Mouse (Mus musculus) cerebellum, adult 2 months (tissue): ENCODE results near the gene Cbwd1. TPM values are rescaled to one million over a fixed set of nuclear protein-coding genes. Genes with fewer than 3 reads are reported as not detected.

Experiments
- DNase-seq, 2 experiments: peaks; one replicate each; pipeline ENCODE4 v3.0.0; 2021
- H3K27ac ChIP-seq: fragments of 200-500 bp; 2 replicates; pipeline ENCODE4 v1.5.1; 2012; ENCODE audit warnings: low read length, control low read depth, inconsistent platforms; ENCODE audit not compliant: insufficient read depth
- H3K27me3 ChIP-seq: fragments of 200-500 bp; 2 replicates; pipeline ENCODE4 v1.6.1; 2012; ENCODE audit warnings: inconsistent platforms, mild to moderate bottlenecking, low read length, moderate library complexity; ENCODE audit not compliant: control insufficient read depth, insufficient read depth
- H3K4me1 ChIP-seq: fragments of 200-500 bp; 2 replicates; pipeline ENCODE4 v1.6.1; 2011; ENCODE audit warnings: low read length; ENCODE audit not compliant: control insufficient read depth, insufficient read depth
- H3K4me3 ChIP-seq: fragments of 200-500 bp; replicated peaks from 2 replicates; pipeline ENCODE3; 2011; ENCODE audit warnings: mild to moderate bottlenecking, low read depth, low read length, control low read depth; ENCODE audit not compliant: insufficient read depth
- CTCF ChIP-seq: fragments of 200-500 bp; IDR thresholded peaks from 2 replicates; pipeline ENCODE4 v1.5.1; 2011; ENCODE audit warnings: low read depth, mild to moderate bottlenecking, control low read depth, low read length, moderate library complexity, borderline replicate concordance; ENCODE audit not compliant: insufficient read depth
- POLR2A ChIP-seq: fragments of 200-500 bp; IDR thresholded peaks from 2 replicates; pipeline ENCODE4 v1.6.1; 2011; ENCODE audit warnings: low read length, control low read depth, borderline replicate concordance; ENCODE audit not compliant: insufficient read depth
- WGBS: fragments of 180-500 bp; shearing (Covaris S2); methylation state at CpG from one replicate; pipeline ENCODE4 v1.1.7; 2018; 5-methylcytosine and 5-hydroxymethylcytosine counted together
- polyA plus RNA-seq: library from polyadenylated mRNA; depleted of rRNA; stranded (reverse); fragments of >200 nt; gene quantifications from 2 replicates; pipeline ENCODE4 v1.2.3, GENCODE M21; 2012

The Cbwd1 gene
- polyA plus RNA-seq, 1 experiment: 12.8 TPM

GRCm38 (mm10) chr19:24998561-24998960 lies 37.2 kb upstream of the Cbwd1 start:
- Histone ChIP-seq H3K4me1 (no peaks in the 10 kb centered on the region), H3K27me3 (no peaks in the 10 kb centered on the region; the same call in 1 of the 2 replicates), H3K27ac (no peak overlapping the region), H3K4me3 (no peak overlapping the region)
- no peak for DNase-seq
- TF ChIP-seq POLR2A (no peak), CTCF (no peak)
- 68% methylated on average over 5 of the region's 5 CpGs for WGBS

DNA sequence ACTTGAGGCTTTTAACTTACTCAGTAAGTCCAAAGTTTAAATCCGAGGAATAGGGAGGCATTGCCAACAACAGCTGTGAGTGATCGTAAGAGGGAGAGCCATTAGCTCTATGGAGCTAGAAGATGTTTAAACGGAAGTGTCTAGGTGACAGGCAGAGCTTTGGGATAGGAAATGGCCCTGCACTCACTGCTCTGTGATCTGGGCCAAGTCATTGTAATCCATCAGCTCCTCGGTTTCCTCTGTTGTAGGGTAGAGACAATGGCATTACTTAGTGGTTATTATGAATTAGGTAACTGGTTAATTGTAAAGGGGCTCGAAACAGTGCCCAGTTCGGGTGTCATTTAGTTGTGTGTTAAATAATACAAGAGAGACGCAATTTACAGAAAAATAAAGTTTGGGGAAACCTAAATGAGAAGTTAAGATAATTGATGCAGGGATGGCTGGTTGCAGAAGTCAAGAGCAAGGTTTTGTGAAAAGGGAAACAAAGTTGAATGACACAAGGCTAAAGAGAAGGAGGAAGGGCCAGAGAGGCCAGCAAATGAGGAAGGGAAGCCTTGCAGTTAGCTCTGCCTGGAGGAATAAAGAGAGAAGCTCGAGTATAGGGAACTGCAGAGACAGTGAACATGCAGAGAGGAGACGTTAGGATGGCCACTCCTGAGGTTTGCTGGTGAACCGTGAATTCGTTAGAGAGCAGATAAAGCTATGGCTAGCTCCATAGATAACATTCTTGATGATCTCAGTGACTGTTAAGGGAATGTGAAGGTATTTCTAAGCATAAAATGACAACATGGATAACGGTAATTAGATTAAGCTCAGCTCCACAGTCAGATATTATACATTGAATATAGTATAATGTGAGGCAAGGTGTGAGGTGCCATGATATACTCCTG lies 35.6 kb upstream of the Cbwd1 start:
- Histone ChIP-seq H3K4me1 (no peaks in the 10 kb centered on the region), H3K27me3 (no peaks in the 10 kb centered on the region; the same call in 1 of the 2 replicates), H3K27ac (no peak overlapping the region), H3K4me3 (no peak overlapping the region)
- no peak for DNase-seq
- TF ChIP-seq POLR2A (no peak), CTCF (no peak)
- 72% methylated on average over 12 of the region's 12 CpGs for WGBS

DNA sequence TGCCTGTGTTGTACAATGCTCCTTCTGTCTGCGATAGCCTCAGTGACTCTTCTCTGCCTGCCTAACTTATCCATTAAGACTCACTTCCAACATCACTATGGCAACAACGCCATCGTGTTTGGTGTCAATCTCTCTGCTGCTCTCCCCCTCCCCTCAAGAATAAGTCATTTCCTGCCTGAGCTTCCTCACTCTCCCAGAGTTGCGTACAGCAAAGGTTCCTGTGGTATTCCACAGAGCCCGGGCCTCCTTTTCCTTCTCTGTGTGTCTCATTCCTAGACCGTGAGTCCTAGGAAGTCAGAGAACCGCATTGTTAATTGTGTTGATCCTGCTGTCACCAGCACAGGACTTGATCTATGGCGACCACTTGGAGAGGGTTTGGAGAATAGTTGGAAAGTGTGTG lies 33.5 kb upstream of the Cbwd1 start:
- Histone ChIP-seq H3K27ac (no peak overlapping the region), H3K4me3 (no peak overlapping the region), H3K4me1 (no peaks in the 10 kb centered on the region), H3K27me3 (no peaks in the 10 kb centered on the region; the same call in 1 of the 2 replicates)
- DNase-seq: no peak
- WGBS: 44% methylated on average over 8 of the region's 8 CpGs
- no peak for TF ChIP-seq POLR2A
- TF ChIP-seq CTCF: no peak

DNA sequence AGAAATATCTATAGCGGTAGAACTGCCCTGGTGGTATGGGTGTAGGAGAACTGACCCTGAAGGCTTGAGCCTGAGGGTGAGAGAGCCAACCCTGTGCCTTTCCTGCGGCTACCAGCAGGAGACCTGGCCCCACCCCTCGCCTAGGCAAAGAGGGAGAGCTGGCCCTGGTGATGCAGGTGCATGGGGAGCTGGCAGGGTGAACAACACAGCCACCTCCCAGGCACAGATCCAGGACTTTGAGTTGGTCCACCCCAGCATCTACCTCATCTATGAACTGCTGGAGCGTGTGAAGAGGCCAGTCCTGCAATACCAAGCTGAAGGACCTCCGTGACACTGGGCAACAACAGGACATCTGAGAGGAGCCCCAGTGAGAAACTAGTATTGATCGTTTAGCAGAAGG lies 32.1 kb upstream of the Cbwd1 start:
- no peak overlapping the region for H3K4me3 ChIP-seq
- no peaks in the 10 kb centered on the region for H3K4me1 ChIP-seq
- TF ChIP-seq POLR2A: no peak
- TF ChIP-seq CTCF: no peak
- 61% methylated on average over 6 of the region's 6 CpGs for WGBS
- H3K27me3 ChIP-seq: no peaks in the 10 kb centered on the region
- H3K27ac ChIP-seq: no peak overlapping the region
- no peak for DNase-seq

- Histone ChIP-seq H3K27me3 (no peaks in the 10 kb centered on the region), H3K4me1 (no peaks in the 10 kb centered on the region), H3K27ac (no peak overlapping the region), H3K4me3 (no peak overlapping the region)
- no peak for TF ChIP-seq CTCF
- TF ChIP-seq POLR2A: no peak
- no peak for DNase-seq
- WGBS: 81% methylated on average over 7 of the region's 7 CpGs
Measured at GRCm38 (mm10) chr19:24990138-24990822, 28.9 kb upstream of the Cbwd1 start.

DNA sequence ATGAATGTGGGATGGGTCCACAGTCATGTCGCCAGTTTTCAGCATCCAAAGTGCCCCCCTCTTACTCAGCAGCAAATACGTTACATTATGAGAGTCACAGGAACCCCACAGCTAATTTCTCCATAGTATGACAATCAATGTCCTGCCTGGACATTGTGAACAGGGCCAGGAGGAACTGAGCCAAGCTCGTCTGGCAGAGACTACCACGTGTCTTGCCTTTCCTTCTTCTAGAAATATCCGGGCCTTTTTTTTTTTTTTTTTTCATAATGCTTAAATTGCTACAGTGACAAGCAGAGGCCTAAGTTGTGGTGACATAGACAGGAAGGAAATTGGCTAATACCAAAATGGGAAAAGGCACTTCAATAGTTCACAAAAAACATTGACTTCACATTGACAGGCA lies 27.4 kb upstream of the Cbwd1 start:
- no peak overlapping the region for H3K27ac ChIP-seq
- no peaks in the 10 kb centered on the region for H3K27me3 ChIP-seq
- H3K4me1 ChIP-seq: no peaks in the 10 kb centered on the region
- no peak overlapping the region for H3K4me3 ChIP-seq
- WGBS: 13% methylated on average over 5 of the region's 5 CpGs
- TF ChIP-seq POLR2A (no peak), CTCF (no peak)
- no peak for DNase-seq

GRCm38 (mm10) chr19:24987355-24987754 lies 25.9 kb upstream of the Cbwd1 start:
- no peaks in the 10 kb centered on the region for H3K27me3 ChIP-seq
- no peaks in the 10 kb centered on the region for H3K4me1 ChIP-seq
- 55% methylated on average over 4 of the region's 4 CpGs for WGBS
- TF ChIP-seq POLR2A (no peak), CTCF (no peak)
- no peak for DNase-seq
- H3K27ac ChIP-seq: no peak overlapping the region
- H3K4me3 ChIP-seq: no peak overlapping the region

DNA sequence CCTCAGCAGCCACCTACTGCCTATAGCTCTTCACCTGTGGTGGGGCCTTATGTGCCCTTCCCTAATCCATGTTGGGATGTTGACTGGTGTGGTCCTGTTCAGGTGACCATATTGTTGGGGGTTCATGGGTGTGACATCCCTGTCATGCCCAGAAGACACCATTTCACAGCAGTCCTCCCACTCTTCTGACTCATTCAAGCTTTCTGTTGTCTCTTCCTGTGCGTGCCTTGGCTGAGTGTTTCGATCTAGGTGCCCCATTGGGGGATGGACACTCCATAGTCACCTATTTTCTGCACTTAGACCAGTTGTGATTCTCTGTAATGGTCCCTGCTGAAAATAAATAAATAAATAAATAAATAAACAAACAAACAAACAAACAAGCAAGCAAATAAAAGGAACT lies 23.6 kb upstream of the Cbwd1 start:
- WGBS: 90% methylated on average over 2 of the region's 2 CpGs
- peaks cover 6% of the 10 kb centered on the region; the same call in 1 of the 2 replicates for H3K4me1 ChIP-seq

More for the DNA sequence above, 23.6 kb upstream of the Cbwd1 start:
- H3K4me3 ChIP-seq: no peak overlapping the region
- no peaks in the 10 kb centered on the region for H3K27me3 ChIP-seq
- DNase-seq: no peak
- TF ChIP-seq POLR2A (no peak), CTCF (no peak)
- no peak overlapping the region for H3K27ac ChIP-seq
